Mouse (Mus musculus): ENCODE measurements at regions not wholly inside any gene's neighbourhood (a gene's known extent, or its start where the extent isn't known, plus 50 kb on each side); places are given as distances from the start of the nearest gene placed in this dataset.

- no peak for TF ChIP-seq CTCF (IDR thresholded peaks at IDR 0.05; ENCODE audit: low read depth, low read length)
- no peak for TF ChIP-seq POLR2A (IDR thresholded peaks at IDR 0.05; ENCODE audit: extremely low read depth, insufficient read depth, low read length)
Observed at GRCm38 (mm10) chr3:63115216-63115615, 126.1 kb upstream of the Mme start.

Data from liver, adult 2 months (tissue).